Mouse (Mus musculus) kidney, embryonic 16.5 days (tissue): ENCODE data around the gene Ttll10. TPM values are rescaled to one million over a fixed set of nuclear protein-coding genes. Genes with fewer than 3 reads are reported as not detected.
A peak's percentile ranks its signal among the peaks of the same experiment; 100 is the strongest.

Experiments used
- ATAC-seq: fragments of 200-750 bp; cut with Nextera tagmentation; 2 replicates; pipeline ENCODE4 v1.8.0; 2017; ENCODE audit warnings: moderate TSS enrichment; ENCODE audit not compliant: low FRiP score, low TSS enrichment
- H3K27ac ChIP-seq: fragments of 300-500 bp; sonication (generic); 2 replicates; pipeline ENCODE4 v1.5.1; 2014; ENCODE audit warnings: low read length
- H3K27me3 ChIP-seq: fragments of 300-500 bp; sonication (generic); 2 replicates; pipeline ENCODE4 v1.6.1; 2014; ENCODE audit warnings: low read length, control low read depth, mixed read lengths; ENCODE audit not compliant: insufficient read depth
- H3K36me3 ChIP-seq: fragments of 300-500 bp; sonication (generic); 2 replicates; pipeline ENCODE4 v1.6.1; 2014; ENCODE audit warnings: low read length, control low read depth, mixed read lengths; ENCODE audit not compliant: insufficient read depth
- H3K4me1 ChIP-seq: fragments of 300-500 bp; sonication (generic); 2 replicates; pipeline ENCODE4 v1.6.1; 2014; ENCODE audit warnings: low read length, control low read depth, mixed read lengths; ENCODE audit not compliant: insufficient read depth
- H3K4me2 ChIP-seq: fragments of 300-500 bp; sonication (generic); replicated peaks from 2 replicates; pipeline ENCODE4 v1.6.1; 2014; ENCODE audit warnings: low read depth, low read length
- H3K4me3 ChIP-seq: fragments of 300-500 bp; sonication (generic); 2 replicates; pipeline ENCODE4 v1.5.1; 2014; ENCODE audit warnings: mild to moderate bottlenecking, low read length
- H3K9ac ChIP-seq: fragments of 300-500 bp; sonication (generic); replicated peaks from 2 replicates; pipeline ENCODE4 v1.6.1; 2014; ENCODE audit warnings: low read length
- H3K9me3 ChIP-seq: fragments of 300-500 bp; sonication (generic); 2 replicates; pipeline ENCODE4 v1.6.1; 2016; ENCODE audit warnings: low read length, control low read depth
- WGBS: fragments of 180-500 bp; shearing (Covaris S2); extraction: QIAGEN DNeasy Blood & Tissue Kit; methylation state at CpG from one replicate; pipeline ENCODE4 v1.1.7; 2014; 5-methylcytosine and 5-hydroxymethylcytosine counted together
- polyA plus RNA-seq: library from polyadenylated mRNA; unstranded; fragments of >200 nt; fragmentation: Nextera tagmentation; extraction: Ambion mirVana; gene quantifications from 2 replicates; pipeline ENCODE4 v1.2.1, GENCODE M21; 2015

The Ttll10 gene
- polyA plus RNA-seq, 1 experiment from 2014 or later: 7.4 TPM

GRCm38 (mm10) chr4:156069701-156070100, 10.5 kb upstream of the Ttll10 start:
- 96% methylated on average over 8 of the region's 8 CpGs for WGBS

GRCm38 (mm10) chr4:156067256-156067949, 8.2 kb upstream of the Ttll10 start:
- H3K4me1 ChIP-seq: peaks cover 17% of the 10 kb centered on the region
- H3K36me3 ChIP-seq: no peaks in the 10 kb centered on the region
- H3K27me3 ChIP-seq: no peaks in the 10 kb centered on the region
- H3K27ac ChIP-seq: no peak overlapping the region
- no peak overlapping the region for H3K4me2 ChIP-seq
- WGBS: 74% methylated on average over 5 of the region's 5 CpGs
- H3K9me3 ChIP-seq: no peaks in the 10 kb centered on the region
- H3K4me3 ChIP-seq: no peak overlapping the region
- ATAC-seq: no peak
- no peak overlapping the region for H3K9ac ChIP-seq

More at GRCm38 (mm10) chr4:156069701-156070100, 10.5 kb upstream of the Ttll10 start:
- H3K36me3 ChIP-seq: no peaks in the 10 kb centered on the region
- H3K4me2 ChIP-seq: no peak overlapping the region
- H3K27ac ChIP-seq: no peak overlapping the region
- H3K4me3 ChIP-seq: no peak overlapping the region
- H3K9me3 ChIP-seq: no peaks in the 10 kb centered on the region
- no peak for ATAC-seq
- peaks cover 12% of the 10 kb centered on the region for H3K4me1 ChIP-seq
- H3K9ac ChIP-seq: no peak overlapping the region
- no peaks in the 10 kb centered on the region for H3K27me3 ChIP-seq

- H3K9ac ChIP-seq: no peak overlapping the region
- no peaks in the 10 kb centered on the region for H3K27me3 ChIP-seq
- peak; percentile 52; the same call in 1 of the 2 replicates for ATAC-seq
- H3K9me3 ChIP-seq: no peaks in the 10 kb centered on the region
- H3K27ac ChIP-seq: peak overlapping the region; percentile 33; the same call in 1 of the 2 replicates
- H3K36me3 ChIP-seq: no peaks in the 10 kb centered on the region
- peaks cover 8% of the 10 kb centered on the region for H3K4me1 ChIP-seq
- no peak overlapping the region for H3K4me2 ChIP-seq
- WGBS: 83% methylated on average over 10 of the region's 10 CpGs
- no peak overlapping the region for H3K4me3 ChIP-seq
Observed at GRCm38 (mm10) chr4:156065156-156065894, 6.1 kb upstream of the Ttll10 start.

GRCm38 (mm10) chr4:156064510-156064897, 5.3 kb upstream of the Ttll10 start:
- 80% methylated on average over 9 of the region's 9 CpGs for WGBS
- Histone ChIP-seq H3K9ac (no peak overlapping the region), H3K27me3 (no peaks in the 10 kb centered on the region), H3K27ac (peak overlapping the region; percentile 54), H3K36me3 (no peaks in the 10 kb centered on the region), H3K4me2 (no peak overlapping the region), H3K4me3 (no peak overlapping the region), H3K9me3 (no peaks in the 10 kb centered on the region), H3K4me1 (peaks cover 5% of the 10 kb centered on the region)
- no peak for ATAC-seq

GRCm38 (mm10) chr4:156063861-156064509, 4.8 kb upstream of the Ttll10 start:
- no peaks in the 10 kb centered on the region for H3K36me3 ChIP-seq
- 18% methylated on average over 4 of the region's 4 CpGs for WGBS
- no peak overlapping the region for H3K4me2 ChIP-seq
- H3K27me3 ChIP-seq: no peaks in the 10 kb centered on the region
- peak overlapping the region; percentile 23; the same call in 1 of the 2 replicates for H3K9ac ChIP-seq
- peaks cover 5% of the 10 kb centered on the region for H3K4me1 ChIP-seq
- ATAC-seq: no peak
- no peaks in the 10 kb centered on the region for H3K9me3 ChIP-seq
- peak overlapping the region; percentile 54 for H3K27ac ChIP-seq
- no peak overlapping the region for H3K4me3 ChIP-seq

DNA sequence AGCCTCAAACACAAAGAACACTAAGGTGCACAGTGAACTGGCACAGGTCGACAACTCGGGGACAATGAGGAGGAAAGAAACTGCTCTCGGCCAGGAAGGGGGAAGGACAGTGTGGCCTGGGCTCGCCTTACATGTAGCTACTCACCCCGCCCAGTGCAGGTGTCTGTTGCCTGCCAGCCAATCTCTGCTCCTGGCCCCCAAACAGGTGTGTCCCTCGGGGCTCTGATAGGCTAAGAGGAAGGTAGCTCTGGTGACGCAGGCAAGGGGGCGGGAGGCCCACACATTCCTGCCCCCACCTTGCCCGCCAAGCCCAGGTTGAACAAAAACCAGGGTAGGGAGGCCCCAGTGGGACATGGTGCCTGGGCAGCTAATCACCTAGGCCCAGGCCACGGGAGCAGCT, 499 bp upstream of the Ttll10 start:
- Histone ChIP-seq H3K4me3 (peak overlapping the region; percentile 47), H3K4me1 (peaks cover 16% of the 10 kb centered on the region), H3K36me3 (no peaks in the 10 kb centered on the region), H3K27ac (peak overlapping the region; percentile 98), H3K9me3 (no peaks in the 10 kb centered on the region), H3K4me2 (peak overlapping the region; percentile 55), H3K27me3 (no peaks in the 10 kb centered on the region), H3K9ac (peak overlapping the region; percentile 74)
- 24% methylated on average over 10 of the region's 10 CpGs for WGBS
- ATAC-seq: peak; percentile 98

DNA sequence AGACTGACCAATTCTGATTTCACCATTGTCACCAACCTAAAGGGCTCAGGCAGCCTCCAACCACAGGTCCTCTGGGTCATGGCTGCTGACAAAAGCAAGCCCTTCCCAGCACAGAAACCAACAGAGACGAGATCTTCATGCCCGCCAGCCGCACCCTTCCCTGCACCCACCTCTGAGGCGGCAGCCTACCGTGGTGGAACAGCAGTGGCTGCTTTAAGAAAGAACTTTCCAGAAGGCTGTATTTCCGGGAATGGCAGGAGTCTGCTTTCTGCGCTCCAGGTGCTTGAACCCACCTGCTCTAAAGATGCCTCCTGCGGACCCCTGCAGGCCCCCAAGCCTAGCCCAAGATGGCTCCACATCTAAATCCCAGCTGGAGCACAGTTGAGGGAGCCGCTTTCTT, 388 bp downstream of the Ttll10 start:
- peak overlapping the region; percentile 98 for H3K27ac ChIP-seq
- ATAC-seq: no peak
- H3K9me3 ChIP-seq: no peaks in the 10 kb centered on the region
- peak overlapping the region; percentile 55 for H3K4me2 ChIP-seq
- no peaks in the 10 kb centered on the region for H3K27me3 ChIP-seq
- H3K4me1 ChIP-seq: peaks cover 11% of the 10 kb centered on the region
- no peaks in the 10 kb centered on the region for H3K36me3 ChIP-seq
- peak overlapping the region; percentile 74 for H3K9ac ChIP-seq
- 64% methylated on average over 9 of the region's 9 CpGs for WGBS
- peak overlapping the region; percentile 47 for H3K4me3 ChIP-seq

DNA sequence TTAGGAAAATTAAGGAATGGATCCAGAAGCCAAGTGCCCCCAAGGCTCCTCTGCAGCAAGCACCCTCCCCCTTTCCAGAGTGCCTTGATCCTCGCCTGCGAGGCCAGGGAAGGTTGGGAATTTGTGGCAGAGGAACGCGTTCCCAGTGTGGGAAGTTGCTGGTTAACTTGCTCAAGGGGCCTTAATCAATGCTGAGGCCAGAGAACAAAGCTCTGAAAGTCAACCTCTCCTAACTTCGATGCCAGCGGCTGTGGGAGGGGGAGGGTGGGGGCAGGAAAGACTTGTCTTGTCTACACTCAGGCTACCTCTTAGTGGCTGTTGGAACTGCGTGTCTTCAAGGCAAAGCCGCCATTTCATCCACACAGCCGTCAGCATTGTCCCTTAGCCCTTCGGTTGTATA, 1.5 kb downstream of the Ttll10 start:
- Histone ChIP-seq H3K4me2 (peak overlapping the region; percentile 55), H3K9me3 (no peaks in the 10 kb centered on the region), H3K4me1 (peaks cover 11% of the 10 kb centered on the region), H3K4me3 (peak overlapping the region; percentile 47), H3K36me3 (no peaks in the 10 kb centered on the region), H3K27ac (peak overlapping the region; percentile 57), H3K9ac (peak overlapping the region; percentile 13), H3K27me3 (no peaks in the 10 kb centered on the region)
- 58% methylated on average over 10 of the region's 10 CpGs for WGBS
- no peak for ATAC-seq

DNA sequence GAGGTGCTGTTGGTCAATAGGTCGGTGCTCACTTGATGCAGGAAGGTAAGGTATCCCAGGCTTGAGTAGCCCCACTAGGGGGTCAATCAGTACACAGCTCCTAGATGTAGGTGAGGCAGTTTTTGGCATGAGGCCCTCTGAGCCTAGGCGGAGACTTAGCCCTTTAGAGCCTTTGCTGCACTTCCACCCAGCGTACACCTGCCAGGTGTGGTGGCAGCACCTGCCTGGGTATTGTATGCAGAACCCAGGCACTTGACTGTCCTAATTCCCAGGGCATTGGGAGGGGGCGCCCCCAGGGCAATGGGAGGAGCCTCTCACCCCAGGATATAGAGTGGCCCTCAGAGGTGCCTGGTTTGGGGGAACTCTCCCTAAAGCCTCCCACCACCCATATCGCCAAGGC, 4.0 kb downstream of the Ttll10 start:
- 96% methylated on average over 5 of the region's 5 CpGs for WGBS
- no peak overlapping the region for H3K27ac ChIP-seq
- H3K36me3 ChIP-seq: no peaks in the 10 kb centered on the region
- no peaks in the 10 kb centered on the region for H3K9me3 ChIP-seq
- no peaks in the 10 kb centered on the region for H3K27me3 ChIP-seq
- no peak overlapping the region for H3K4me3 ChIP-seq
- H3K4me2 ChIP-seq: no peak overlapping the region
- ATAC-seq: no peak
- H3K4me1 ChIP-seq: peaks cover 11% of the 10 kb centered on the region
- H3K9ac ChIP-seq: no peak overlapping the region
